Mouse (Mus musculus): ENCODE measurements at regions not wholly inside any gene's neighbourhood (a gene's known extent, or its start where the extent isn't known, plus 50 kb on each side); places are given as distances from the start of the nearest gene placed in this dataset.

DNA sequence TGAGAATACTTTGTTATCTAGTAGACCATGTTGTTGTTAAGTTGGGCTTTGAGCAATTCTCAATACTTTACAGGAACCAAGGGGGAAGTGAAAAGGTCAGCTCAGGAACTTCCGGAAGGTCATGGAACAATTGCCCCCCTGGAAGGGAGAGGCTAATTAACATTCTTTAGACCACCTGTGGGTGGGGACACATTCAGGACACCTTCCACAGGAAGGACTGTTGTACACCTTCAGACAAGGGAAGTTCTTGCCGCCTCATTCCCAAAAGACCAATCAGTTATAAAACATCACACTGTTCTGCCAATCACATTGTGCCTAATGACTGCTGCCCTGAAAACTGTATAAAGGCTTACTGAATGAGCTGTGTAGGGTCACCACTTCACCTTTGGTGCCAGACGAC lies 701.2 kb downstream of the Trib2 start:
- H3K27ac ChIP-seq (ENCODE audit: insufficient read depth, low read length): no peak overlapping the region
- H3K4me3 ChIP-seq (ENCODE audit: extremely low read depth, insufficient read depth, insufficient read length): no peak overlapping the region
- TF ChIP-seq CTCF (IDR thresholded peaks at IDR 0.05; ENCODE audit: extremely low read depth, insufficient read depth, insufficient read length, insufficient replicate concordance) (no peak), POLR2A (IDR thresholded peaks at IDR 0.05; ENCODE audit: low read depth, low read length) (no peak)
- H3K27me3 ChIP-seq (ENCODE audit: control insufficient read depth, insufficient read depth, low read length): no peaks in the 10 kb centered on the region
- no peaks in the 10 kb centered on the region for H3K36me3 ChIP-seq (ENCODE audit: control insufficient read depth, insufficient read depth, low read length)
- no peak for DNase-seq (ENCODE audit: low read depth in 1 of 2, low spot score in 2 of 2)
- H3K4me1 ChIP-seq (ENCODE audit: control insufficient read depth, insufficient read depth, insufficient read length): no peaks in the 10 kb centered on the region
- WGBS: 85% methylated on average over 3 of the region's 3 CpGs

GRCm38 (mm10) chr12:15114793-15115192 lies 701.9 kb downstream of the Trib2 start:
- DNase-seq (ENCODE audit: low read depth in 1 of 2, low spot score in 2 of 2): no peak
- no peak overlapping the region for H3K4me3 ChIP-seq (ENCODE audit: extremely low read depth, insufficient read depth, insufficient read length)
- 91% methylated on average over 14 of the region's 14 CpGs for whole genome bisulfite sequencing
- TF ChIP-seq CTCF (IDR thresholded peaks at IDR 0.05; ENCODE audit: extremely low read depth, insufficient read depth, insufficient read length, insufficient replicate concordance): no peak
- no peak for TF ChIP-seq POLR2A (IDR thresholded peaks at IDR 0.05; ENCODE audit: low read depth, low read length)
- H3K27me3 ChIP-seq (ENCODE audit: control insufficient read depth, insufficient read depth, low read length): no peaks in the 10 kb centered on the region
- H3K4me1 ChIP-seq (ENCODE audit: control insufficient read depth, insufficient read depth, insufficient read length): no peaks in the 10 kb centered on the region
- no peak overlapping the region for H3K27ac ChIP-seq (ENCODE audit: insufficient read depth, low read length)
- H3K36me3 ChIP-seq (ENCODE audit: control insufficient read depth, insufficient read depth, low read length): no peaks in the 10 kb centered on the region

GRCm38 (mm10) chr12:15111049-15111448 lies 705.7 kb downstream of the Trib2 start:
- TF ChIP-seq CTCF (IDR thresholded peaks at IDR 0.05; ENCODE audit: extremely low read depth, insufficient read depth, insufficient read length, insufficient replicate concordance) (no peak), POLR2A (IDR thresholded peaks at IDR 0.05; ENCODE audit: low read depth, low read length) (no peak)
- no peak overlapping the region for H3K27ac ChIP-seq (ENCODE audit: insufficient read depth, low read length)
- WGBS: 84% methylated on average over 2 of the region's 2 CpGs
- no peak for DNase-seq (ENCODE audit: low read depth in 1 of 2, low spot score in 2 of 2)
- H3K4me3 ChIP-seq (ENCODE audit: extremely low read depth, insufficient read depth, insufficient read length): no peak overlapping the region
- no peaks in the 10 kb centered on the region for H3K4me1 ChIP-seq (ENCODE audit: control insufficient read depth, insufficient read depth, insufficient read length)
- H3K36me3 ChIP-seq (ENCODE audit: control insufficient read depth, insufficient read depth, low read length): no peaks in the 10 kb centered on the region
- no peaks in the 10 kb centered on the region for H3K27me3 ChIP-seq (ENCODE audit: control insufficient read depth, insufficient read depth, low read length)

GRCm38 (mm10) chr12:15104876-15105275 lies 711.8 kb downstream of the Trib2 start:
- 84% methylated on average over 2 of the region's 2 CpGs for WGBS
- Histone ChIP-seq H3K4me3 (ENCODE audit: extremely low read depth, insufficient read depth, insufficient read length) (no peak overlapping the region), H3K36me3 (ENCODE audit: control insufficient read depth, insufficient read depth, low read length) (no peaks in the 10 kb centered on the region), H3K27ac (ENCODE audit: insufficient read depth, low read length) (no peak overlapping the region), H3K4me1 (ENCODE audit: control insufficient read depth, insufficient read depth, insufficient read length) (no peaks in the 10 kb centered on the region), H3K27me3 (ENCODE audit: control insufficient read depth, insufficient read depth, low read length) (no peaks in the 10 kb centered on the region)
- no peak for DNase-seq (ENCODE audit: low read depth in 1 of 2, low spot score in 2 of 2)
- TF ChIP-seq POLR2A (IDR thresholded peaks at IDR 0.05; ENCODE audit: low read depth, low read length): no peak

GRCm38 (mm10) chr12:15078615-15079014 lies 738.1 kb downstream of the Trib2 start:
- TF ChIP-seq CTCF (IDR thresholded peaks at IDR 0.05; ENCODE audit: extremely low read depth, insufficient read depth, insufficient read length, insufficient replicate concordance) (no peak), POLR2A (IDR thresholded peaks at IDR 0.05; ENCODE audit: low read depth, low read length) (no peak)
- H3K36me3 ChIP-seq (ENCODE audit: control insufficient read depth, insufficient read depth, low read length): no peaks in the 10 kb centered on the region
- no peak for DNase-seq (ENCODE audit: low read depth in 1 of 2, low spot score in 2 of 2)
- H3K4me1 ChIP-seq (ENCODE audit: control insufficient read depth, insufficient read depth, insufficient read length): no peaks in the 10 kb centered on the region
- no peaks in the 10 kb centered on the region for H3K27me3 ChIP-seq (ENCODE audit: control insufficient read depth, insufficient read depth, low read length)
- no peak overlapping the region for H3K27ac ChIP-seq (ENCODE audit: insufficient read depth, low read length)
- H3K4me3 ChIP-seq (ENCODE audit: extremely low read depth, insufficient read depth, insufficient read length): no peak overlapping the region
- 72% methylated on average over 2 of the region's 2 CpGs for WGBS

- H3K4me3 ChIP-seq (ENCODE audit: extremely low read depth, insufficient read depth, insufficient read length): no peak overlapping the region
- TF ChIP-seq POLR2A (IDR thresholded peaks at IDR 0.05; ENCODE audit: low read depth, low read length): no peak
- no peak for TF ChIP-seq CTCF (IDR thresholded peaks at IDR 0.05; ENCODE audit: extremely low read depth, insufficient read depth, insufficient read length, insufficient replicate concordance)
- no peaks in the 10 kb centered on the region for H3K27me3 ChIP-seq (ENCODE audit: control insufficient read depth, insufficient read depth, low read length)
These were observed 752.4 kb downstream of the Trib2 start for GRCm38 (mm10) chr12:15064351-15064750.

DNA sequence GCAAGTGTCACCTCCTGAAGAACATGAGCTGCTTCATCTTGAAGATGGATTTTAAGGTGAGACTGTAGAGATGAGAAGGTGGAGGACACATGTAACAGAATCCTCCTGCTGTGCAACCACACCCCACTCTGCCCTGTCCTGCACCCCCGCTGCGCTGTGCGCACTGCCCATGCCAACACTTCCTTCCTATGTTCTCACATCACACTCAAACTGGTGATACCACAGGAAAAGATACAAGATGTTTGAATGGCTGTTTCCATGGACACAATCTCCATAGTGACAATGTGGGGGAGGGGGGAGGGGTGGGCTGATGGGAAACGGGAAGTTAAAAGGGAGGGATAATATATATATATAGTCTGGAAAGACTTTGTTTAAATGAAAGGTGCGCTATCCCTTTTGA lies 765.3 kb downstream of the Trib2 start:
- Histone ChIP-seq H3K4me3 (ENCODE audit: extremely low read depth, insufficient read depth, insufficient read length) (no peak overlapping the region), H3K27me3 (ENCODE audit: control insufficient read depth, insufficient read depth, low read length) (no peaks in the 10 kb centered on the region), H3K27ac (ENCODE audit: insufficient read depth, low read length) (no peak overlapping the region), H3K4me1 (ENCODE audit: control insufficient read depth, insufficient read depth, insufficient read length) (no peaks in the 10 kb centered on the region), H3K36me3 (ENCODE audit: control insufficient read depth, insufficient read depth, low read length) (no peaks in the 10 kb centered on the region)
- 83% methylated on average over 5 of the region's 5 CpGs for WGBS
- DNase-seq (ENCODE audit: low read depth in 1 of 2, low spot score in 2 of 2): no peak
- TF ChIP-seq CTCF (IDR thresholded peaks at IDR 0.05; ENCODE audit: extremely low read depth, insufficient read depth, insufficient read length, insufficient replicate concordance) (no peak), POLR2A (IDR thresholded peaks at IDR 0.05; ENCODE audit: low read depth, low read length) (no peak)

More at GRCm38 (mm10) chr12:15064351-15064750, 752.4 kb downstream of the Trib2 start:
- WGBS: 64% methylated on average over 1 of the region's 1 CpGs
- Histone ChIP-seq H3K36me3 (ENCODE audit: control insufficient read depth, insufficient read depth, low read length) (no peaks in the 10 kb centered on the region), H3K27ac (ENCODE audit: insufficient read depth, low read length) (no peak overlapping the region), H3K4me1 (ENCODE audit: control insufficient read depth, insufficient read depth, insufficient read length) (no peaks in the 10 kb centered on the region)
- no peak for DNase-seq (ENCODE audit: low read depth in 1 of 2, low spot score in 2 of 2)
